Comparison of ENCODE assay signal across 8 mouse cellular contexts in the genomic region with DNA sequence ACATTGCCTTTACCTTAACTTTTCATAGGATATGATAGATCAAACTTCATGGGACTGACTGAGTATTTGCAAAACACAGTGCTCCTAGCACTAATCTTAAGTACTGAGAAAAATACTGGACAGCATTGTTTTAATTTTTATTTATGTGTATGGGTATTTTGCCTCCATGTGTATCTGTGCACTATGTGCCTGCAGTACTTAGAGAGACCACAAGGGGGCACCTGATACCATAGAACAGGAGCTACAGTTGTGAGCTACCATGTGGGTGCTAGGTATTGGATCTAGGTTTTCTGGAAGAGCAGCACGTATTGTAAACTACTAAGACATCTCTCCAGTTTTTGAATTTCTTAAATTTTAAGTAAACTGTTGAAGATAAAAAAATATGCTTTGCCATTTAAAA.
DNase-seq lines count a peak whose midpoint lies in the region; ATAC-seq and TF ChIP-seq lines count a peak whose summit lies in the region.

No protein-coding gene starts in this region.

- peak; percentile 17 for TF ChIP-seq RAD21 in CH12.LX (IDR thresholded peaks at IDR 0.05; ENCODE audit: low read depth, low read length)

- H3K4me1 ChIP-seq in hindbrain, embryonic 11.5 days (replicated peaks; ENCODE audit: control insufficient read depth, insufficient read depth, low read length): no peaks in the 10 kb centered on the region
- H3K4me1 ChIP-seq in hindbrain, embryonic 14.5 days (replicated peaks; ENCODE audit: control insufficient read depth, insufficient read depth, low read length): no peaks in the 10 kb centered on the region
- H3K4me1 ChIP-seq in CH12.LX (ENCODE audit: control insufficient read depth in 1 of 2, insufficient read depth in 2 of 2): no peaks in the 10 kb centered on the region

- WGBS in hindbrain, embryonic 11.5 days: 88% methylated on average over 1 of the region's 1 CpGs
- WGBS in hindbrain, embryonic 14.5 days: 89% methylated on average over 1 of the region's 1 CpGs

- H3K4me3 ChIP-seq in hindbrain, embryonic 11.5 days (ENCODE audit: low read depth, low read length): no peak overlapping the region
- H3K4me3 ChIP-seq in hindbrain, embryonic 14.5 days (replicated peaks; ENCODE audit: low read length): no peak overlapping the region
- no peak overlapping the region for H3K4me3 ChIP-seq in CH12.LX (replicated peaks in 1 of 3; ENCODE audit: low read depth in 2 of 3, low read length in 2 of 3, poor library complexity in 1 of 3)

- H3K4me2 ChIP-seq in hindbrain, embryonic 11.5 days (replicated peaks; ENCODE audit: low read depth, low read length): no peak overlapping the region
- no peak overlapping the region for H3K4me2 ChIP-seq in hindbrain, embryonic 14.5 days (replicated peaks)
- no peak overlapping the region for H3K4me2 ChIP-seq in CH12.LX (ENCODE audit: insufficient read depth, low read depth, poor library complexity, severe bottlenecking)

- no peak overlapping the region for H3K27ac ChIP-seq in hindbrain, embryonic 11.5 days (ENCODE audit: low read depth, low read length)
- H3K27ac ChIP-seq in hindbrain, embryonic 14.5 days: no peak overlapping the region
- no peak overlapping the region for H3K27ac ChIP-seq in CH12.LX (ENCODE audit: insufficient read depth, low read depth)

- no peaks in the 10 kb centered on the region for H3K27me3 ChIP-seq in hindbrain, embryonic 11.5 days (ENCODE audit: control insufficient read depth, insufficient read depth, low read length)
- H3K27me3 ChIP-seq in hindbrain, embryonic 14.5 days (ENCODE audit: control insufficient read depth, insufficient read depth, low read length): no peaks in the 10 kb centered on the region
- H3K27me3 ChIP-seq in CH12.LX (replicated peaks): no peaks in the 10 kb centered on the region

- DNase-seq in hindbrain, embryonic 11.5 days (ENCODE audit: low spot score): peak; percentile 43
- no peak for DNase-seq in hindbrain, embryonic 14.5 days (ENCODE audit: low spot score)
- peak; percentile 32 for DNase-seq in 3T3-L1 (ENCODE audit: low read depth, low spot score)
- DNase-seq in CH12.LX (ENCODE audit: extremely low read depth): peak; percentile 27
- DNase-seq in forelimb bud, embryonic 11.5 days (ENCODE audit: low read depth, low spot score): peak; percentile 20
- peak; percentile 9 for DNase-seq in retina, adult 2 months (ENCODE audit: low read depth, low spot score)
- DNase-seq in left cerebral cortex, adult 11 months (ENCODE audit: low spot score): no peak

- H3K79me2 ChIP-seq in CH12.LX (replicated peaks; ENCODE audit: control insufficient read depth, extremely low read depth, insufficient read depth, poor library complexity, severe bottlenecking): no peaks in the 10 kb centered on the region

- no peaks in the 10 kb centered on the region for H3K9me3 ChIP-seq in hindbrain, embryonic 11.5 days (ENCODE audit: control insufficient read depth, low read length)
- no peaks in the 10 kb centered on the region for H3K9me3 ChIP-seq in hindbrain, embryonic 14.5 days (ENCODE audit: control insufficient read depth, low read length)
- no peaks in the 10 kb centered on the region for H3K9me3 ChIP-seq in CH12.LX (replicated peaks; ENCODE audit: low read length)

- dilution Hi-C loops in CH12.LX (cut with MboI; ENCODE audit: extremely low pct_ligation_motif_present, extremely low pct_unique_long_range_greater_than_20kb, low sequenced_read_pairs): no loop called here

- peak; percentile 33 to 46; a peak in 3 of 4 replicates for TF ChIP-seq CTCF in CH12.LX (conservative IDR thresholded peaks at IDR 0.05 in 1 of 2, IDR thresholded peaks at IDR 0.05 in 1 of 2; ENCODE audit: low read depth in 2 of 2, low read length in 2 of 2)

- H3K36me3 ChIP-seq in hindbrain, embryonic 11.5 days (ENCODE audit: control insufficient read depth, insufficient read depth, low read length): no peaks in the 10 kb centered on the region
- H3K36me3 ChIP-seq in hindbrain, embryonic 14.5 days (replicated peaks; ENCODE audit: control insufficient read depth, insufficient read depth): no peaks in the 10 kb centered on the region
- no peaks in the 10 kb centered on the region for H3K36me3 ChIP-seq in CH12.LX (replicated peaks in 1 of 2; ENCODE audit: control insufficient read depth in 1 of 2, insufficient read depth in 1 of 2, low read length in 1 of 2)

- TF ChIP-seq POLR2A in CH12.LX (IDR thresholded peaks at IDR 0.05; ENCODE audit: low read depth, low read length): no peak

- no peak overlapping the region for H3K9ac ChIP-seq in hindbrain, embryonic 11.5 days (ENCODE audit: low read depth, low read length)
- H3K9ac ChIP-seq in hindbrain, embryonic 14.5 days: no peak overlapping the region
- no peak overlapping the region for H3K9ac ChIP-seq in CH12.LX (ENCODE audit: insufficient read depth, low read depth)

- no peak for TF ChIP-seq EP300 in CH12.LX (IDR thresholded peaks at IDR 0.05; ENCODE audit: low read length)

- in situ Hi-C loops in CH12.LX (cut with MboI; ENCODE audit: low pct_ligation_motif_present, low pct_unique_long_range_greater_than_20kb, low sequenced_read_pairs): no loop called here

- no peak for ATAC-seq in hindbrain, embryonic 11.5 days (ENCODE audit: low FRiP score)
- no peak for ATAC-seq in hindbrain, embryonic 14.5 days (ENCODE audit: low FRiP score)
- no peak for ATAC-seq in monocyte, adult 5-6 weeks (replicated peaks; ENCODE audit: insufficient number of reproducible peaks, low FRiP score, low TSS enrichment, poor library complexity, severe bottlenecking)

TF ChIP-seq in CH12.LX, 34 proteins besides CTCF, POLR2A, EP300 and RAD21:
- TF ChIP-seq BHLHE40 (IDR thresholded peaks at IDR 0.05; ENCODE audit: low read depth, low read length) (no peak), SMC3 (IDR thresholded peaks at IDR 0.05; ENCODE audit: low read depth, low read length) (0 out of 2 replicates have a peak, but pooled peaks have one; percentile 5), MYC (IDR thresholded peaks at IDR 0.05; ENCODE audit: low read depth, low read length) (no peak), NELFE (IDR thresholded peaks at IDR 0.05; ENCODE audit: low read depth, low read length) (no peak), CHD2 (IDR thresholded peaks at IDR 0.05; ENCODE audit: low read length) (no peak)

Comparison
In these comparisons a context has a peak if more than half of its experiments do, and no peak if none do; other contexts are left out.
1. DNase-seq: peak in hindbrain, embryonic 11.5 days (single experiment), 3T3-L1 (single experiment), CH12.LX (single experiment), forelimb bud, embryonic 11.5 days (single experiment) and retina, adult 2 months (single experiment); none in hindbrain, embryonic 14.5 days (single experiment) and left cerebral cortex, adult 11 months (single experiment).